Mouse (Mus musculus): Measurements from ENCODE around the gene Rps6kb2.

Rps6kb2 gene

GRCm38 (mm10) chr19:4155223-4156072 lies 7.7 kb downstream of the Rps6kb2 start:
- DNase-seq (ENCODE audit: low read depth, low spot score) = peak; percentile 43

DNA sequence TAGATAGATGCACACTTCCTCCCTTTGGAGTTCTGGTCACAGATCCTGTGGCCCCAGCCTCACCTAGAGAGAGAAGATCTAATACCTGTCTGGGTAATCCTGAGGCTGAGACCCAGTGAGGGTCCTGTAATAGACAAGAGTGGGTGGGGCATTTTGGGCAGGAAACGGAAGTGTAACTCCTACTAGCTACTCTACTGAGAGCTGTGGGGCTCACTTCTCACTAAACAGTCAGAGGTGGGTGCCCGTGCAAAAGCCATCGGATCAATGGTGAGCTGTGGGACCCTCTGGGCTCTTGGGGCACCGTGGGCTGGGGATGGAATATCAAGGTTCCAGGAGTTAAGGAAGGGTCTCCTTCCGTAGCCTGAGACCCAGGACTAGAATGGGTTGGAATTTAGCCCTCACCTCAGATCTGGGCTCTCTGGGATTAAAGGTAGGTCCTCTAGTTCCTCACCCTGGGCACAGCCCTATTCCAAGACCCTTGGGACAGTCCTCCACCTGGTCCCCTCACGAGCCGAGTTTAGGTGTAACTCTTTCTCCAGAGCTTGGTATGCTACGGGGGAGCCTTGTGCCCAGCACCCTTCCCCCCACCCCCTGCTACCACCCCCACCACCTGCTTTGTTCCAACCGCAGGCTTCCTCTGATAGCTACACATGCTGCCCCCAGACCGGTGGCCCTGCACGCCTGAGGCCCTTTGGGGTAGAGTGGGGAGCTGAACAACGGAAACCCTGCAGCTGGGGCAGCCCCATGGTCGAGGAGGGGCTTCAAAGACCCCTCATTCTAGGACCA lies 8.5 kb downstream of the Rps6kb2 start:
- peak; percentile 71 for DNase-seq (ENCODE audit: low read depth, low spot score)

GRCm38 (mm10) chr19:4153232-4153654 lies 9.9 kb downstream of the Rps6kb2 start, which contains the start of gene Ptprcap:
Ptprcap (plus strand) TSS chr19:4153604.
- no peak for DNase-seq (ENCODE audit: low read depth, low spot score)

DNA sequence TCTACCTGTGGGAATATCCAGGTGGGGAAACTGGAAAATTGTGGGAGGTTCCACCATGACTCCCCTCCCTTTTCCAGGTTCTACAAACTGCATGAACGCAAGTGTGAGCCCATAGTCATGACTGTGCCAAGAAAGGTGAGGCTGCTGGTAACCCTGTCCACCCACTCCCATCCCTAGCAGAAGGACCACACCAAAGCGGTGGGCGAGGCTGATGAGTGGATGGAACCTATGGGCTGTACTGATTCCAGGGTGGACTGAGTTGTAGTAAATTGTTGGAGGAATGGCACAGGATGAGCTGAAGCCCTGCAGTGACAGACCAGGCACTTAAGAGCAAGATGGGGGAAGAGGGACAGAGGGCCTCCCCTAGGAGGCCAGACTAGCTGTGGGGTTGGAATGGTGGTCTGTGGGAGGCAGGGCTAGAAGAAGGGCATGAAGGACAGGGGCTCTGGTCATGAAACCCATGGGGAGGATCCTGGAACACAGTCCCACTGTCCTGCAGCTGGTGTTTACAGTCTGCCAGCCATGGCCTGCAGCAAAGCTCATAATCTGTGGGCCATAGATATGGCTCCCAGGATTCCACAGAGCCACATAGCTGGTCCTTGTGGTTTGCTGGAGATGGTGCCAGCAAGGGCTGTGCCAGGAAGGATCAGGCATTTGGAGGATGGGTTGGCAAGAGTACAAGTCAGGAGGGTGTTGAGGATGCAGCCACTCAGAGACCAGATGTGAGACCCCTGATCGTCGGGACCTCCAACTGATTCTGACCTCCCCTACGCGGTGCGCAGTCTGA lies 10.5 kb downstream of the Rps6kb2 start:
- DNase-seq (ENCODE audit: low read depth, low spot score) = no peak

- no peak for DNase-seq (ENCODE audit: low read depth, low spot score)
Measured at GRCm38 (mm10) chr19:4151898-4152297, 11.3 kb downstream of the Rps6kb2 start.

GRCm38 (mm10) chr19:4151488-4151860 lies 11.7 kb downstream of the Rps6kb2 start:
- no peak for DNase-seq (ENCODE audit: low read depth, low spot score)

GRCm38 (mm10) chr19:4150567-4151487 lies 12.3 kb downstream of the Rps6kb2 start:
- DNase-seq (ENCODE audit: low read depth, low spot score) = no peak

- no peak for DNase-seq (ENCODE audit: low read depth, low spot score)
Measured at GRCm38 (mm10) chr19:4149764-4150461, 13.2 kb downstream of the Rps6kb2 start.

GRCm38 (mm10) chr19:4149283-4149682 lies 13.9 kb downstream of the Rps6kb2 start:
- no peak for DNase-seq (ENCODE audit: low read depth, low spot score)

- DNase-seq (ENCODE audit: low read depth, low spot score) = no peak
Measured at GRCm38 (mm10) chr19:4148819-4149218, 14.3 kb downstream of the Rps6kb2 start.

- peak; percentile 92 for DNase-seq (ENCODE audit: low read depth, low spot score)
Measured at GRCm38 (mm10) chr19:4148491-4148806, 14.7 kb downstream of the Rps6kb2 start, which contains the start of gene Coro1b. Coro1b (plus strand) TSS chr19:4148619.

GRCm38 (mm10) chr19:4147782-4148490 lies 15.2 kb downstream of the Rps6kb2 start:
- no peak for DNase-seq (ENCODE audit: low read depth, low spot score)

DNA sequence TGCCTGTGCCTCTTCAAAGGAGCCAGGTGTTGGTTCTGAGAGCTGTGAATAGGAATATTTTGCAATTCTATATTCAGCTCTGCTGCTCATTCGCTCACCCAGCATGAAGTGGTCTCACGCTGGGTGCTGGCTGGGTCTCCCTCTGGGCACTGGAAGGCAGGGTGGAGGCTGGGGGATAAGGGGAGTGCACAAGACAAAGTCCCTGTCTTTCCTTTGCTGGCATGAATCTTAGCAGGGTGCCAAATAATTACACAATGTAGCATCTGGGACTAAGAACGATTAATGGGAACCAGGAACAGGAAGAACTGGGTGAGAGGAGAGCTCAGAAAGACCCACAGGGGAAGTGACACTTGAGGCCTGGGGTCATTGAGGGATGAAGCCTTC lies 16.1 kb downstream of the Rps6kb2 start:
- DNase-seq (ENCODE audit: low read depth, low spot score) = no peak

DNA sequence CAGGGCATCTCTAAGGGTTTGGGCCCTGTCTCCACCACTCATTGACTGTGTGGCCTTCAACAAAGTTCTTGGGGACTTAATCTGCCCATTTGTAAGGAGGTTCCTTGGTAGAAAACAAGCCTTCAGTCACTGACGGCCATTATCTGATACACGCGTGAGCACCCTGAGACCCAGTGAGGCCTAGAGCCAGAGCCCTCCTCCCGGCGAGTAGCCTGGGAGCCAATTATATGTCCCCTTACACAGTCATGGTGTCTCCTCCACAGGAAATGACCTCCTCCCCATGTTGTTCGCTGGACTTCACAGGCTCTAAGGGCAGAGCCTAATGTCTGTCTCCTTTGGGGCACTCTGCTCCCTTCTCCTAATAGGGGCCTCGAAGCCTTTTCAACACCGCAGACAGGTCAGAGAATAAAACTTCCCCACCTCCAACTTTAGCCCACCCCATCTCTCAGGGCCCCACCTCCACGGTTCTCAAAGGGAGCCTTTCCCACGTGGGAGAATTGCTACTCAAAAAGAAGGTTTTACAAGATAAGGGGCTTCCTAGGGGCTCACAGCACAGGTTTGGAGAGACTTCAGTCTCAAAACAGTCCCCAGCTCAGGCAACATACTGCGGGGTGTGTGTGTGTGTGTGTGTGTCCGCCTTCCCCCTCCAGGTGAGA lies 16.7 kb downstream of the Rps6kb2 start:
- no peak for DNase-seq (ENCODE audit: low read depth, low spot score)

- DNase-seq (ENCODE audit: low read depth, low spot score) = no peak
Measured at GRCm38 (mm10) chr19:4145936-4146335, 17.2 kb downstream of the Rps6kb2 start.

- DNase-seq (ENCODE audit: low read depth, low spot score) = no peak
Measured at GRCm38 (mm10) chr19:4144550-4145498, 18.3 kb downstream of the Rps6kb2 start.

GRCm38 (mm10) chr19:4143759-4144268 lies 19.3 kb downstream of the Rps6kb2 start, which contains the start of gene Cabp4:
Cabp4 (minus strand) TSS chr19:4144033.
- DNase-seq (ENCODE audit: low read depth, low spot score) = no peak

Data from CD4-positive helper T cell, adult 2 months (primary cell).